In genomic region chr8:22376903-22377302, GRCm38 (mm10) we compare ENCODE assay signal across 9 mouse cellular contexts. TPM values are rescaled to one million over a fixed set of nuclear protein-coding genes. Genes with fewer than 3 reads are reported as not detected.
DNase-seq lines count a peak whose midpoint lies in the region; ATAC-seq and TF ChIP-seq lines count a peak whose summit lies in the region.
"Had no signal": no experiment of that assay in that cellular context is flagged by ENCODE, and none has a peak within 500 bp of the region (broad histone marks: within the 10 kb centered on the region; RNA-seq: fewer than 3 reads in every experiment).

No protein-coding gene starts in this region.

- H3K9ac ChIP-seq in midbrain, embryonic 11.5 days (ENCODE audit: low read length) = no peak overlapping the region
- no peak overlapping the region for H3K9ac ChIP-seq in midbrain, embryonic 16.5 days (ENCODE audit: low read depth, low read length)
- H3K9ac ChIP-seq in intestine, embryonic 14.5 days (ENCODE audit: low read length) = no peak overlapping the region
- H3K9ac ChIP-seq in liver, postnatal 0 days (replicated peaks) = no peak overlapping the region

- H3K27me3 ChIP-seq in midbrain, embryonic 11.5 days (ENCODE audit: control insufficient read depth, insufficient read depth, low read length) = no peaks in the 10 kb centered on the region
- H3K27me3 ChIP-seq in midbrain, embryonic 16.5 days (ENCODE audit: control insufficient read depth, insufficient read depth, low read depth, low read length) = no peaks in the 10 kb centered on the region
- no peaks in the 10 kb centered on the region for H3K27me3 ChIP-seq in intestine, embryonic 14.5 days (replicated peaks; ENCODE audit: control insufficient read depth, insufficient read depth, low read length)
- no peaks in the 10 kb centered on the region for H3K27me3 ChIP-seq in liver, postnatal 0 days (ENCODE audit: insufficient read depth, low read length)
- H3K27me3 ChIP-seq in small intestine, adult 2 months (ENCODE audit: control insufficient read depth, insufficient read depth, low read length) = no peaks in the 10 kb centered on the region

- no peaks in the 10 kb centered on the region for H3K4me1 ChIP-seq in midbrain, embryonic 11.5 days (ENCODE audit: control insufficient read depth, insufficient read depth, low read length)
- H3K4me1 ChIP-seq in midbrain, embryonic 16.5 days (ENCODE audit: control insufficient read depth, insufficient read depth, low read length) = no peaks in the 10 kb centered on the region
- H3K4me1 ChIP-seq in intestine, embryonic 14.5 days (replicated peaks; ENCODE audit: control insufficient read depth, insufficient read depth, low read length) = no peaks in the 10 kb centered on the region
- H3K4me1 ChIP-seq in liver, postnatal 0 days (ENCODE audit: insufficient read depth) = no peaks in the 10 kb centered on the region
- H3K4me1 ChIP-seq in small intestine, adult 2 months (ENCODE audit: control insufficient read depth, insufficient read depth, insufficient read length, low read length) = no peaks in the 10 kb centered on the region

- peak; percentile 86 for DNase-seq in midbrain, embryonic 11.5 days (ENCODE audit: low spot score, missing footprints)
- DNase-seq in brain, embryonic 14.5 days (ENCODE audit: low read depth) = peak; percentile 57
- DNase-seq in gastrocnemius, postnatal 36 days = peak; percentile 21 to 37
- peak; percentile 66 for DNase-seq in intestine, embryonic 14.5 days (ENCODE audit: low spot score)
- DNase-seq in liver, postnatal 0 days = peak; percentile 53
- DNase-seq in left cerebral cortex, adult 18-20 months (ENCODE audit: low spot score in 2 of 2) = no peak

- TF ChIP-seq EP300 in liver, postnatal 0 days (IDR thresholded peaks at IDR 0.05; ENCODE audit: low read depth) = no peak

- no peak overlapping the region for H3K27ac ChIP-seq in midbrain, embryonic 11.5 days (ENCODE audit: low read depth, low read length)
- H3K27ac ChIP-seq in midbrain, embryonic 16.5 days (ENCODE audit: low read length) = no peak overlapping the region
- H3K27ac ChIP-seq in intestine, embryonic 14.5 days (ENCODE audit: low read depth) = no peak overlapping the region
- H3K27ac ChIP-seq in liver, postnatal 0 days (ENCODE audit: low read depth) = no peak overlapping the region
- no peak overlapping the region for H3K27ac ChIP-seq in small intestine, adult 2 months (ENCODE audit: insufficient read depth, low read depth, low read length)

- 45% methylated on average over 5 of the region's 5 CpGs for WGBS in midbrain, embryonic 11.5 days
- 46% methylated on average over 5 of the region's 5 CpGs for WGBS in midbrain, embryonic 16.5 days
- 43% methylated on average over 5 of the region's 5 CpGs for WGBS in intestine, embryonic 14.5 days
- 51% methylated on average over 5 of the region's 5 CpGs for WGBS in liver, postnatal 0 days (ENCODE audit: insufficient replicate concordance)
- 65% methylated on average over 5 of the region's 5 CpGs for WGBS in small intestine, adult 2 months

- H3K36me3 ChIP-seq in midbrain, embryonic 11.5 days (ENCODE audit: control insufficient read depth, insufficient read depth, low read length) = no peaks in the 10 kb centered on the region
- peaks cover 4% of the 10 kb centered on the region; the same call in 1 of the 2 replicates for H3K36me3 ChIP-seq in midbrain, embryonic 16.5 days (ENCODE audit: control insufficient read depth, insufficient read depth, low read length)
- H3K36me3 ChIP-seq in intestine, embryonic 14.5 days (ENCODE audit: control insufficient read depth, insufficient read depth, low read length) = peaks cover 54% of the 10 kb centered on the region
- peaks cover 24% of the 10 kb centered on the region for H3K36me3 ChIP-seq in liver, postnatal 0 days (replicated peaks; ENCODE audit: insufficient read depth, low read length)
- peaks cover 76% of the 10 kb centered on the region for H3K36me3 ChIP-seq in small intestine, adult 2 months (ENCODE audit: control insufficient read depth, insufficient read depth, low read length)

- H3K4me2 ChIP-seq in midbrain, embryonic 11.5 days = no peak overlapping the region
- no peak overlapping the region for H3K4me2 ChIP-seq in midbrain, embryonic 16.5 days (ENCODE audit: low read length)
- no peak overlapping the region for H3K4me2 ChIP-seq in intestine, embryonic 14.5 days (ENCODE audit: low read length)
- H3K4me2 ChIP-seq in liver, postnatal 0 days (ENCODE audit: low read depth, low read length) = no peak overlapping the region

- H3K9me3 ChIP-seq in midbrain, embryonic 11.5 days (ENCODE audit: control insufficient read depth, low read length) = no peaks in the 10 kb centered on the region
- H3K9me3 ChIP-seq in midbrain, embryonic 16.5 days (replicated peaks; ENCODE audit: control insufficient read depth, low read length, poor library complexity, severe bottlenecking) = no peaks in the 10 kb centered on the region
- H3K9me3 ChIP-seq in intestine, embryonic 14.5 days (ENCODE audit: control insufficient read depth, low read length) = no peaks in the 10 kb centered on the region
- no peaks in the 10 kb centered on the region for H3K9me3 ChIP-seq in liver, postnatal 0 days (ENCODE audit: low read length)

- intact Hi-C loops in gastrocnemius, postnatal 36 days (cut with DNase I) = no loop called here

- peak; percentile 93 for ATAC-seq in midbrain, embryonic 11.5 days (ENCODE audit: low FRiP score)
- no peak; the same call in 1 of the 2 replicates for ATAC-seq in midbrain, embryonic 16.5 days
- ATAC-seq in intestine, embryonic 14.5 days (replicated peaks; ENCODE audit: low FRiP score, low TSS enrichment, low read depth) = 0 out of 2 replicates have a peak, but pooled peaks have one; percentile 68
- peak; percentile 44; the same call in 1 of the 2 replicates for ATAC-seq in liver, postnatal 0 days

- peak; percentile 69 for TF ChIP-seq CTCF in brain, embryonic 14.5 days (IDR thresholded peaks at IDR 0.05; ENCODE audit: borderline replicate concordance, extremely low read depth, insufficient read depth, insufficient read length)
- TF ChIP-seq CTCF in liver, postnatal 0 days (IDR thresholded peaks at IDR 0.05; ENCODE audit: low read depth) = peak; percentile 68
- TF ChIP-seq CTCF in small intestine, adult 2 months (IDR thresholded peaks at IDR 0.05; ENCODE audit: extremely low read depth, insufficient read length, insufficient replicate concordance, low read depth, low read length) = peak; percentile 56; the same call in 1 of the 2 replicates

- H3K4me3 ChIP-seq in midbrain, embryonic 11.5 days (ENCODE audit: low read depth, low read length) = no peak overlapping the region
- H3K4me3 ChIP-seq in midbrain, embryonic 16.5 days (ENCODE audit: low read depth, low read length) = no peak overlapping the region
- no peak overlapping the region for H3K4me3 ChIP-seq in intestine, embryonic 14.5 days (ENCODE audit: low read depth, low read length)
- H3K4me3 ChIP-seq in liver, postnatal 0 days (ENCODE audit: low read depth, low read length) = no peak overlapping the region
- no peak overlapping the region for H3K4me3 ChIP-seq in small intestine, adult 2 months (ENCODE audit: low read depth, low read length)
- H3K4me3 ChIP-seq: myocyte had no signal

- no peak for TF ChIP-seq POLR2A in brain, embryonic 14.5 days (IDR thresholded peaks at IDR 0.05; ENCODE audit: borderline replicate concordance, extremely low read depth, insufficient read depth, insufficient read length, poor library complexity, severe bottlenecking)
- TF ChIP-seq POLR2A in small intestine, adult 2 months (IDR thresholded peaks at IDR 0.05; ENCODE audit: low read depth, low read length) = no peak

RNA-seq across cellular contexts. Expression of gene Slc25a15, which starts 21.5 kb away (rescaled TPM):
- polyA plus RNA-seq in midbrain, embryonic 11.5 days (2014; fragmentation: Nextera tagmentation; extraction: Ambion mirVana) = 14.6 and 16.4 TPM in 2 replicates
- 7.1 and 7.2 TPM in 2 replicates for polyA plus RNA-seq in midbrain, embryonic 16.5 days (2015; fragmentation: Nextera tagmentation; extraction: Ambion mirVana)
- polyA plus RNA-seq in brain, embryonic 14.5 days (2012; rRNA removed) = 5.8 and 6.3 TPM in 2 replicates
- 10 to 100 TPM in 1 of 2 experiments, 1 to 10 TPM in 1; 9.8 to 10.6 TPM for total RNA-seq in gastrocnemius, postnatal 36 days (2021)
- polyA plus RNA-seq in intestine, embryonic 14.5 days (2014; fragmentation: Nextera tagmentation; extraction: Ambion mirVana) = 49.4 and 53.8 TPM in 2 replicates
- 54.4 and 57.8 TPM in 2 replicates for polyA plus RNA-seq in liver, postnatal 0 days (2015; fragmentation: Nextera tagmentation; extraction: Ambion mirVana)
- polyA plus RNA-seq in small intestine, adult 2 months (2012; rRNA removed) = 13.3 and 52.2 TPM in 2 replicates
- total RNA-seq in left cerebral cortex, adult 18-20 months (2021) = 10 to 100 TPM; 11.1 to 12.6 TPM

RNA-seq across cellular contexts. Expression of gene Mrps31, which starts 34.3 kb away (rescaled TPM):
- polyA plus RNA-seq in midbrain, embryonic 11.5 days (2014; fragmentation: Nextera tagmentation; extraction: Ambion mirVana) = 45.3 and 47.0 TPM in 2 replicates
- polyA plus RNA-seq in midbrain, embryonic 16.5 days (2015; fragmentation: Nextera tagmentation; extraction: Ambion mirVana) = 34.3 and 39.4 TPM in 2 replicates
- 16.0 and 18.5 TPM in 2 replicates for polyA plus RNA-seq in brain, embryonic 14.5 days (2012; rRNA removed)
- 10 to 100 TPM; 26.9 to 32.0 TPM for total RNA-seq in gastrocnemius, postnatal 36 days (2021)
- 59.8 and 62.0 TPM in 2 replicates for polyA plus RNA-seq in intestine, embryonic 14.5 days (2014; fragmentation: Nextera tagmentation; extraction: Ambion mirVana)
- 32.6 and 33.7 TPM in 2 replicates for polyA plus RNA-seq in liver, postnatal 0 days (2015; fragmentation: Nextera tagmentation; extraction: Ambion mirVana)
- 1.4 and 2.5 TPM in 2 replicates for polyA plus RNA-seq in small intestine, adult 2 months (2012; rRNA removed)
- total RNA-seq in left cerebral cortex, adult 18-20 months (2021) = 10 to 100 TPM; 25.3 to 25.6 TPM

Comparison
In these comparisons a context has a peak if more than half of its experiments do, and no peak if none do; other contexts are left out.
1. DNase-seq: peak in midbrain, embryonic 11.5 days (single experiment), brain, embryonic 14.5 days (single experiment), gastrocnemius, postnatal 36 days (2 of 2), intestine, embryonic 14.5 days (single experiment) and liver, postnatal 0 days (single experiment); none in left cerebral cortex, adult 18-20 months (0 of 2).
2. Peak in every context shown above with its lines, with median percentiles within 50 percentile points of each other: CTCF ChIP-seq.